Mouse (Mus musculus) urinary bladder, postnatal 25 days (tissue): Measurements from ENCODE around the gene Smndc1.

Source experiments
- DNase-seq: peaks from one replicate; pipeline ENCODE4 v3.0.0; 2022; ENCODE audit warnings: low spot score

The Smndc1 gene

GRCm38 (mm10) chr19:53390495-53391007 is at the start of gene Smndc1:
TSS of gene Smndc1 (minus strand) at chr19:53390578.
- DNase-seq, result peak; percentile 97

- DNase-seq, result no peak
These were observed 49.0 kb upstream of the Smndc1 start for GRCm38 (mm10) chr19:53439340-53439739.

GRCm38 (mm10) chr19:53437991-53438390 is 47.6 kb upstream of the Smndc1 start:
- DNase-seq, result no peak

- no peak for DNase-seq
These were observed 47.1 kb upstream of the Smndc1 start for GRCm38 (mm10) chr19:53437311-53437958.

GRCm38 (mm10) chr19:53433949-53434689 is 43.7 kb upstream of the Smndc1 start:
- DNase-seq, result no peak

- DNase-seq, result no peak
These were observed 40.6 kb upstream of the Smndc1 start for GRCm38 (mm10) chr19:53431003-53431402.

GRCm38 (mm10) chr19:53430356-53430755 is 40.0 kb upstream of the Smndc1 start:
- no peak for DNase-seq

- no peak for DNase-seq
These were observed 37.4 kb upstream of the Smndc1 start for GRCm38 (mm10) chr19:53427817-53428216.

GRCm38 (mm10) chr19:53427346-53427745 is 37.0 kb upstream of the Smndc1 start:
- no peak for DNase-seq

GRCm38 (mm10) chr19:53425824-53426223 is 35.4 kb upstream of the Smndc1 start:
- no peak for DNase-seq

- no peak for DNase-seq
These were observed 34.3 kb upstream of the Smndc1 start for GRCm38 (mm10) chr19:53424629-53425028.

- no peak for DNase-seq
These were observed 33.6 kb upstream of the Smndc1 start for GRCm38 (mm10) chr19:53423816-53424465.

GRCm38 (mm10) chr19:53423341-53423753 is 33.0 kb upstream of the Smndc1 start:
- no peak for DNase-seq

- DNase-seq, result no peak
These were observed 32.3 kb upstream of the Smndc1 start for GRCm38 (mm10) chr19:53422358-53423308.

- no peak for DNase-seq
These were observed 31.3 kb upstream of the Smndc1 start for GRCm38 (mm10) chr19:53421583-53422188.

- peak; percentile 64 for DNase-seq
These were observed 30.7 kb upstream of the Smndc1 start for GRCm38 (mm10) chr19:53420924-53421582.

- DNase-seq, result peak; percentile 68
These were observed 29.5 kb upstream of the Smndc1 start for GRCm38 (mm10) chr19:53419834-53420233.

- DNase-seq, result no peak
These were observed 24.8 kb upstream of the Smndc1 start for GRCm38 (mm10) chr19:53415198-53415597.

GRCm38 (mm10) chr19:53414650-53415049 is 24.3 kb upstream of the Smndc1 start:
- no peak for DNase-seq

- no peak for DNase-seq
These were observed 23.4 kb upstream of the Smndc1 start for GRCm38 (mm10) chr19:53413617-53414380.
